Mouse (Mus musculus): ENCODE results near the gene Kif5c. TPM values are rescaled to one million over a fixed set of nuclear protein-coding genes. Genes with fewer than 3 reads are reported as not detected.

Gene Kif5c
- polyA plus RNA-seq, 1 experiment from 2014 or later, result 153 TPM

GRCm38 (mm10) chr2:49592926-49593325 lies 26.2 kb upstream of the Kif5c start:
- Histone ChIP-seq H3K36me3 (no peaks in the 10 kb centered on the region), H3K4me3 (no peak overlapping the region), H3K27me3 (no peaks in the 10 kb centered on the region), H3K9ac (no peak overlapping the region), H3K4me2 (replicated peaks) (no peak overlapping the region), H3K27ac (no peak overlapping the region), H3K4me1 (no peaks in the 10 kb centered on the region), H3K9me3 (replicated peaks) (no peaks in the 10 kb centered on the region)
- no peak for ATAC-seq (ENCODE audit: low FRiP score)

- no peak for ATAC-seq (ENCODE audit: low FRiP score)
- WGBS, result 89% methylated on average over 7 of the region's 7 CpGs
Measured at GRCm38 (mm10) chr2:49594886-49595285, 24.2 kb upstream of the Kif5c start.

GRCm38 (mm10) chr2:49596318-49596717 lies 22.8 kb upstream of the Kif5c start:
- ATAC-seq (ENCODE audit: low FRiP score), result no peak
- no peak overlapping the region for H3K4me2 ChIP-seq (replicated peaks)
- no peak overlapping the region for H3K9ac ChIP-seq
- WGBS, result 83% methylated on average over 3 of the region's 3 CpGs
- no peaks in the 10 kb centered on the region for H3K36me3 ChIP-seq
- no peaks in the 10 kb centered on the region for H3K27me3 ChIP-seq
- no peaks in the 10 kb centered on the region for H3K9me3 ChIP-seq (replicated peaks)
- H3K4me1 ChIP-seq, result peaks cover 11% of the 10 kb centered on the region
- no peak overlapping the region for H3K27ac ChIP-seq
- no peak overlapping the region for H3K4me3 ChIP-seq

More at GRCm38 (mm10) chr2:49594886-49595285, 24.2 kb upstream of the Kif5c start:
- no peak overlapping the region for H3K9ac ChIP-seq
- H3K9me3 ChIP-seq (replicated peaks), result no peaks in the 10 kb centered on the region
- H3K4me1 ChIP-seq, result peaks cover 5% of the 10 kb centered on the region; the same call in 1 of the 2 replicates
- H3K4me2 ChIP-seq (replicated peaks), result no peak overlapping the region
- H3K27ac ChIP-seq, result no peak overlapping the region
- no peak overlapping the region for H3K4me3 ChIP-seq
- H3K27me3 ChIP-seq, result no peaks in the 10 kb centered on the region
- H3K36me3 ChIP-seq, result no peaks in the 10 kb centered on the region

GRCm38 (mm10) chr2:49600021-49600681 lies 18.9 kb upstream of the Kif5c start:
- Histone ChIP-seq H3K36me3 (no peaks in the 10 kb centered on the region), H3K27me3 (no peaks in the 10 kb centered on the region), H3K9ac (no peak overlapping the region), H3K4me3 (no peak overlapping the region), H3K27ac (peak overlapping the region; percentile 53), H3K9me3 (replicated peaks) (no peaks in the 10 kb centered on the region), H3K4me1 (peaks cover 11% of the 10 kb centered on the region), H3K4me2 (replicated peaks) (no peak overlapping the region)
- peak; percentile 60 for ATAC-seq (ENCODE audit: low FRiP score)
- WGBS, result 42% methylated on average over 7 of the region's 7 CpGs

GRCm38 (mm10) chr2:49602791-49603349 lies 16.2 kb upstream of the Kif5c start:
- 71% methylated on average over 4 of the region's 4 CpGs for WGBS
- no peaks in the 10 kb centered on the region for H3K36me3 ChIP-seq
- no peaks in the 10 kb centered on the region for H3K27me3 ChIP-seq
- no peak overlapping the region for H3K4me2 ChIP-seq (replicated peaks)
- H3K4me1 ChIP-seq, result peaks cover 11% of the 10 kb centered on the region
- no peaks in the 10 kb centered on the region for H3K9me3 ChIP-seq (replicated peaks)
- no peak overlapping the region for H3K4me3 ChIP-seq
- peak; percentile 35; the same call in 1 of the 2 replicates for ATAC-seq (ENCODE audit: low FRiP score)
- H3K9ac ChIP-seq, result no peak overlapping the region
- H3K27ac ChIP-seq, result 0 out of 2 replicates have a peak overlapping the region, but pooled peaks have one; percentile 2

GRCm38 (mm10) chr2:49609611-49610010 lies 9.5 kb upstream of the Kif5c start:
- no peak overlapping the region for H3K27ac ChIP-seq
- no peak overlapping the region for H3K4me3 ChIP-seq
- no peak overlapping the region for H3K9ac ChIP-seq
- H3K27me3 ChIP-seq, result no peaks in the 10 kb centered on the region
- no peak overlapping the region for H3K4me2 ChIP-seq (replicated peaks)
- H3K36me3 ChIP-seq, result no peaks in the 10 kb centered on the region
- H3K9me3 ChIP-seq (replicated peaks), result no peaks in the 10 kb centered on the region
- no peak for ATAC-seq (ENCODE audit: low FRiP score)
- H3K4me1 ChIP-seq, result no peaks in the 10 kb centered on the region
- WGBS, result 81% methylated on average over 5 of the region's 5 CpGs

GRCm38 (mm10) chr2:49616765-49617164 lies 2.3 kb upstream of the Kif5c start:
- Histone ChIP-seq H3K4me3 (no peak overlapping the region), H3K9ac (no peak overlapping the region), H3K9me3 (replicated peaks) (no peaks in the 10 kb centered on the region), H3K27me3 (no peaks in the 10 kb centered on the region), H3K4me2 (replicated peaks) (no peak overlapping the region), H3K4me1 (peaks cover 10% of the 10 kb centered on the region), H3K27ac (no peak overlapping the region), H3K36me3 (no peaks in the 10 kb centered on the region)
- no peak for ATAC-seq (ENCODE audit: low FRiP score)
- WGBS, result 85% methylated on average over 3 of the region's 3 CpGs

GRCm38 (mm10) chr2:49619719-49620522 lies 823 bp downstream of the Kif5c start:
- H3K9me3 ChIP-seq (replicated peaks), result peaks cover 5% of the 10 kb centered on the region; the same call in 1 of the 2 replicates
- H3K36me3 ChIP-seq, result peaks cover 13% of the 10 kb centered on the region
- H3K9ac ChIP-seq, result peak overlapping the region; percentile 87
- 2% methylated on average over 33 of the region's 33 CpGs for WGBS
- peaks cover 14% of the 10 kb centered on the region for H3K4me1 ChIP-seq
- peak overlapping the region; percentile 90 for H3K27ac ChIP-seq
- no peaks in the 10 kb centered on the region for H3K27me3 ChIP-seq
- H3K4me3 ChIP-seq, result peak overlapping the region; percentile 78
- H3K4me2 ChIP-seq (replicated peaks), result peak overlapping the region; percentile 65
- peak; percentile 54 for ATAC-seq (ENCODE audit: low FRiP score)

- Histone ChIP-seq H3K36me3 (peaks cover 13% of the 10 kb centered on the region), H3K4me2 (replicated peaks) (peak overlapping the region; percentile 65), H3K9me3 (replicated peaks) (peaks cover 5% of the 10 kb centered on the region; the same call in 1 of the 2 replicates), H3K27ac (peak overlapping the region; percentile 90), H3K27me3 (no peaks in the 10 kb centered on the region), H3K4me1 (peaks cover 14% of the 10 kb centered on the region), H3K9ac (peak overlapping the region; percentile 87), H3K4me3 (peak overlapping the region; percentile 78)
- peak; percentile 69 for ATAC-seq (ENCODE audit: low FRiP score)
- WGBS, result 11% methylated on average over 14 of the region's 14 CpGs
Measured at GRCm38 (mm10) chr2:49620626-49621117, 1.6 kb downstream of the Kif5c start.

- Histone ChIP-seq H3K27ac (peak overlapping the region; percentile 90; the same call in 1 of the 2 replicates), H3K9ac (peak overlapping the region; percentile 87), H3K36me3 (peaks cover 13% of the 10 kb centered on the region), H3K4me1 (peaks cover 14% of the 10 kb centered on the region), H3K4me3 (peak overlapping the region; percentile 78), H3K9me3 (replicated peaks) (peaks cover 5% of the 10 kb centered on the region; the same call in 1 of the 2 replicates), H3K4me2 (replicated peaks) (peak overlapping the region; percentile 65), H3K27me3 (no peaks in the 10 kb centered on the region)
- 53% methylated on average over 1 of the region's 1 CpGs for WGBS
- no peak for ATAC-seq (ENCODE audit: low FRiP score)
Measured at GRCm38 (mm10) chr2:49621234-49621633, 2.1 kb downstream of the Kif5c start.

GRCm38 (mm10) chr2:49625581-49625980 lies 6.5 kb downstream of the Kif5c start:
- Histone ChIP-seq H3K4me1 (peaks cover 48% of the 10 kb centered on the region), H3K9me3 (replicated peaks) (peaks cover 5% of the 10 kb centered on the region; the same call in 1 of the 2 replicates), H3K27me3 (no peaks in the 10 kb centered on the region), H3K27ac (no peak overlapping the region), H3K4me2 (replicated peaks) (no peak overlapping the region), H3K36me3 (peaks cover 18% of the 10 kb centered on the region), H3K9ac (no peak overlapping the region), H3K4me3 (no peak overlapping the region)
- WGBS, result 95% methylated on average over 1 of the region's 1 CpGs
- no peak for ATAC-seq (ENCODE audit: low FRiP score)

- Histone ChIP-seq H3K4me3 (no peak overlapping the region), H3K27me3 (no peaks in the 10 kb centered on the region), H3K9me3 (replicated peaks) (peaks cover 5% of the 10 kb centered on the region; the same call in 1 of the 2 replicates), H3K36me3 (peaks cover 12% of the 10 kb centered on the region), H3K9ac (no peak overlapping the region), H3K4me2 (replicated peaks) (no peak overlapping the region), H3K27ac (peak overlapping the region; percentile 44; the same call in 1 of the 2 replicates), H3K4me1 (peaks cover 47% of the 10 kb centered on the region)
- WGBS, result 74% methylated on average over 7 of the region's 7 CpGs
- no peak for ATAC-seq (ENCODE audit: low FRiP score)
Measured at GRCm38 (mm10) chr2:49627611-49628010, 8.5 kb downstream of the Kif5c start.
